Mouse (Mus musculus) embryonic facial prominence, embryonic 15.5 days (tissue): Measurements from ENCODE around the gene Znfx1. TPM values are rescaled to one million over a fixed set of nuclear protein-coding genes. Genes with fewer than 3 reads are reported as not detected.
A peak's percentile ranks its signal among the peaks of the same experiment; 100 is the strongest.

Experiments used
- ATAC-seq: fragments of 200-750 bp; cut with Nextera tagmentation; 2 replicates; pipeline ENCODE4 v1.8.0; 2017; ENCODE audit warnings: low read depth, moderate TSS enrichment; ENCODE audit not compliant: insufficient number of reproducible peaks, low FRiP score, low TSS enrichment
- H3K27ac ChIP-seq: fragments of 300-500 bp; sonication (generic); replicated peaks from 2 replicates; pipeline ENCODE4 v1.5.1; 2015; ENCODE audit warnings: mild to moderate bottlenecking, inconsistent platforms
- H3K27me3 ChIP-seq: fragments of 300-500 bp; sonication (generic); 2 replicates; pipeline ENCODE4 v1.6.1; 2015; ENCODE audit warnings: inconsistent platforms
- H3K36me3 ChIP-seq: fragments of 300-500 bp; sonication (generic); 2 replicates; pipeline ENCODE4 v1.6.1; 2015; ENCODE audit warnings: mild to moderate bottlenecking, inconsistent platforms
- H3K4me1 ChIP-seq: fragments of 300-500 bp; sonication (generic); 2 replicates; pipeline ENCODE4 v1.6.1; 2015; ENCODE audit warnings: inconsistent platforms
- H3K4me2 ChIP-seq: fragments of 300-500 bp; sonication (generic); replicated peaks from 2 replicates; pipeline ENCODE4 v1.6.1; 2015; ENCODE audit warnings: mild to moderate bottlenecking, inconsistent platforms
- H3K4me3 ChIP-seq: fragments of 300-500 bp; sonication (generic); replicated peaks from 2 replicates; pipeline ENCODE4 v1.5.1; 2015; ENCODE audit warnings: mild to moderate bottlenecking, inconsistent platforms
- H3K9ac ChIP-seq: fragments of 300-500 bp; sonication (generic); 2 replicates; pipeline ENCODE4 v1.6.1; 2015; ENCODE audit warnings: inconsistent platforms
- H3K9me3 ChIP-seq: fragments of 300-500 bp; sonication (generic); replicated peaks from 2 replicates; pipeline ENCODE4 v1.6.1; 2016; ENCODE audit warnings: inconsistent platforms
- WGBS: fragments of 180-500 bp; shearing (Covaris S2); methylation state at CpG from one replicate; pipeline ENCODE4 v1.1.7; 2015; 5-methylcytosine and 5-hydroxymethylcytosine counted together
- polyA plus RNA-seq: library from polyadenylated mRNA; unstranded; fragments of >200 nt; fragmentation: Nextera tagmentation; extraction: Ambion mirVana; gene quantifications from 2 replicates; pipeline ENCODE4 v1.2.1, GENCODE M21; 2015

Gene Znfx1
- polyA plus RNA-seq, 1 experiment from 2014 or later: 8.8 TPM

DNA sequence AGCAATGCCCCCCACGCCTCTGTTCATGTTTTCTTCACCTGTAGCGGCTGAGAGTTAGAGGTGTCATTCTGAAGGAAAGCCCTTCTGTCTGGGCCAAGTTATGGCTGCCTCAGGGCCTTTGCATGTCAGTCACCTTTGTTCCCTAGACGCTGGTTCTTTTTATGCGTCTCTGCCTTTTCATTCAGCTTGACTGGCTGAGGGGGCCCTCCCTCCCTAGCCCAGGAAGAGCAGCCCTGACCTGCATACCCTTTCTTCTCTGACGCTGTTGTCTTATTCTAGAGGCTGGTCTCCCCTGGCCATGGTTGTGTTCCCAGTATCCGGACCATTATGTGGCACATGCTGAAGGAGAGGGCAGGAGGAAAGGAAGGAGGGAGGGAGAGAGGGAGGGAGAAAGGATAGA lies 18.3 kb upstream of the Znfx1 start:
- 53% methylated on average over 6 of the region's 6 CpGs for WGBS
- Histone ChIP-seq H3K4me2 (no peak overlapping the region), H3K4me3 (no peak overlapping the region), H3K27ac (no peak overlapping the region), H3K4me1 (peaks cover 40% of the 10 kb centered on the region), H3K36me3 (no peaks in the 10 kb centered on the region), H3K9me3 (no peaks in the 10 kb centered on the region), H3K27me3 (no peaks in the 10 kb centered on the region), H3K9ac (no peak overlapping the region)
- ATAC-seq: no peak

DNA sequence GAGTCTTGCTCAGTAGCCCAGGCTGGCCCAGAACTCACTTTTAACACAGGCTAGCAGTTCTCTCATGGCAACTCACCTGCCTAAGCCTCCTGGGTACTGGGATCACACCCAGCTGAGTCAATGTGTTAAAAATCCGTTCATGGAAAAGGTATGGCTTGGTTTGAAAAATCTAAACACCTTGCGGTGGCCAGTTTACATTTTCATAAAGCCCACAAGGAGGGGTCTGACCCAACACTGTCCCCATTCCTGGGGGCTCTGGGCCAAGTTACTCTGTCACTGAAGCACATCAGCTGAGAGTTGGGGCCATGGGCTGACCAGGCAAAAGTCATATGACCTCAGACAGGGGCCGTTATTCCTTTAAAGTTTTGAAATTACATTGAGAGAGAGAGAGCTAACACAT lies 17.6 kb upstream of the Znfx1 start:
- no peaks in the 10 kb centered on the region for H3K9me3 ChIP-seq

DNA sequence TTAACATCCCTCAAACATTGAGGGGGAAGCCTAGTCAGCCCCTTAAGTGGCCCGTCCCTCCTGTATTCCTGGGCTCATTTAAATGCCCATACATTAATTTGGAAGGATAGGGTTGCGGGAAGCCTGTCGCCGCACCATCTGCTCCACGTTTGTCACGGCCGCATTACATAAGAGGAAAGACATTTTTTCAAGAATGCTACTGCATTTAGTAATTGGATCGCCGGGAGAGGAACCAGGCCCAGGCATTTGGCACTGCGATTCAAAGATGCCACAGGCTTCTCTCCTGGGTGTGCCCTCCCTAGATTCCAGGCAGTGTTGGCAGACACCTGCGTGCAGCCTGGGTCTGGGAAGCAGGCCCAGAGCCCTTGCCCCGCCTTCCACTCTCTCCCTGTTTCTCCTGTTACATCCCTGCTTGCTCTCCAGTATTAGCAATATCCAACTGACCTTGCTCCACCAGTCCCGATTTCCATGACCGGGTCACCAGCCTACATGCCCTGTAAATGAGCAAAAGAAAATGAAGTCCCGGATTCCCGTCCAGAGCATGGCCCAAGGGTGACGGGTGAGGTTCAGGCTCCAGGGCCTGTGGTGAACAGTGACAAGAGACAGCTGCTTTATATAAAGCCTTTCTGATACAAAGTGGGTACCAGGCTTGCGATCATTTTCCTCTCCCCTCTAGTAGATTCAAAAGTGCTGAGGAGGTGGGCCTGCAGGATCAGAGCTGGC lies 16.9 kb upstream of the Znfx1 start:
- Histone ChIP-seq H3K9me3 (no peaks in the 10 kb centered on the region), H3K4me3 (0 out of 2 replicates have a peak overlapping the region, but pooled peaks have one; percentile 6), H3K27ac (peak overlapping the region; percentile 80), H3K9ac (no peak overlapping the region), H3K36me3 (no peaks in the 10 kb centered on the region), H3K4me2 (peak overlapping the region; percentile 30), H3K27me3 (no peaks in the 10 kb centered on the region), H3K4me1 (peaks cover 40% of the 10 kb centered on the region)
- ATAC-seq: peak; percentile 85
- 17% methylated on average over 18 of the region's 18 CpGs for WGBS

More for the DNA sequence above, 17.6 kb upstream of the Znfx1 start:
- Histone ChIP-seq H3K4me3 (no peak overlapping the region), H3K27ac (peak overlapping the region; percentile 80), H3K9ac (no peak overlapping the region), H3K4me1 (peaks cover 40% of the 10 kb centered on the region), H3K36me3 (no peaks in the 10 kb centered on the region), H3K4me2 (no peak overlapping the region), H3K27me3 (no peaks in the 10 kb centered on the region)
- ATAC-seq: no peak
- WGBS: 82% methylated on average over 3 of the region's 3 CpGs

DNA sequence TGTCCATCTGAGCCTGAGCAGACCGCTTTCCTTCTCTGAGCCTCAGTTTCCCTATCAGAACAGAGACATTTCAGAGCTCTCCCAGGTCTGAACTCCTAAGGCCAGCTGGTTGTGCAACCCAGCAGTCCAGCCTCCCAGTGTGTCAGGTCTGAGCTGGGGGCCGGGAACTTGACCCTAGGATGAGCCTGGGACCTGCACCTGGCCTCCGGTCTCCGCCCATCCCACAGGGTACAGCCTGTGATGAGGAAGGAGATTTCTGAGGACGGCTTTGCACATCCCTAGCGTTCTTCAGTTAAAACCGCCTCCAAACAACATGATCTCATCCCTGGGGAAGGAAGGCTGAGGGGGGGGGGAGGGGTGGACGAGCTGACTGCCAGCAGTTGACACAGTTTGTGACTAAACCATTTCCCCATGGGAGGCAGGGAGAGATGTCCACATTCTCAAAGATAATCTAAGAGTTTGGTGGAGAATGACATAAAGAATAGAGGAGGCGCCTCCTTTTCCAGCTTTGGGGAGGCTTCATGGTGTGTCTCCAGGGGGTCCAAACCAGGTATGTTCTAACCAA lies 16.2 kb upstream of the Znfx1 start:
- 0 out of 2 replicates have a peak overlapping the region, but pooled peaks have one; percentile 6 for H3K4me3 ChIP-seq
- ATAC-seq: peak; percentile 55; the same call in 1 of the 2 replicates
- no peak overlapping the region for H3K9ac ChIP-seq
- H3K27ac ChIP-seq: peak overlapping the region; percentile 80
- H3K4me1 ChIP-seq: peaks cover 40% of the 10 kb centered on the region
- H3K4me2 ChIP-seq: peak overlapping the region; percentile 30
- 26% methylated on average over 9 of the region's 9 CpGs for WGBS
- H3K9me3 ChIP-seq: no peaks in the 10 kb centered on the region
- H3K36me3 ChIP-seq: no peaks in the 10 kb centered on the region
- no peaks in the 10 kb centered on the region for H3K27me3 ChIP-seq

DNA sequence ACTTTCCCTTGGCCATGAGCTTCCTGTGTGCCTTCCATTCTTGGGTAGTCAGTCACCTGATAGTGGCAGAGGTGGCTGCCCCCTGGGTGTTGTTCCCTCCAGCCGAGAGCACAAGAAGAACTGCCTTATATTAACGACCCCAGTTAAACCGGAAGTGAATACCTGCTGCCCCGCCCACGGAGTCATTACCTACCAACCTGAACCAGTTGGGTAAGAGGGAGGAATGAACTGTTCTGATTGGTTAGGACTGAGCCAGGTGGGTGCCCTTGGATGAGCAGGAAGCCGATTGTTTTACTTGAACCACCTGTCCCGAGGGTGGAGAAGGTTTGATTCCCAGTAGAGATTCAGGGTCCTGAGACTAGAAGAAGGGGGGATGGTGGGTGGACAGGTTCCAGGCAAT lies 15.7 kb upstream of the Znfx1 start:
- peaks cover 40% of the 10 kb centered on the region for H3K4me1 ChIP-seq
- H3K9ac ChIP-seq: no peak overlapping the region
- H3K36me3 ChIP-seq: no peaks in the 10 kb centered on the region
- H3K4me3 ChIP-seq: no peak overlapping the region
- H3K27me3 ChIP-seq: no peaks in the 10 kb centered on the region
- peak overlapping the region; percentile 80 for H3K27ac ChIP-seq
- 37% methylated on average over 7 of the region's 7 CpGs for WGBS
- H3K4me2 ChIP-seq: peak overlapping the region; percentile 30
- no peaks in the 10 kb centered on the region for H3K9me3 ChIP-seq
- no peak for ATAC-seq

DNA sequence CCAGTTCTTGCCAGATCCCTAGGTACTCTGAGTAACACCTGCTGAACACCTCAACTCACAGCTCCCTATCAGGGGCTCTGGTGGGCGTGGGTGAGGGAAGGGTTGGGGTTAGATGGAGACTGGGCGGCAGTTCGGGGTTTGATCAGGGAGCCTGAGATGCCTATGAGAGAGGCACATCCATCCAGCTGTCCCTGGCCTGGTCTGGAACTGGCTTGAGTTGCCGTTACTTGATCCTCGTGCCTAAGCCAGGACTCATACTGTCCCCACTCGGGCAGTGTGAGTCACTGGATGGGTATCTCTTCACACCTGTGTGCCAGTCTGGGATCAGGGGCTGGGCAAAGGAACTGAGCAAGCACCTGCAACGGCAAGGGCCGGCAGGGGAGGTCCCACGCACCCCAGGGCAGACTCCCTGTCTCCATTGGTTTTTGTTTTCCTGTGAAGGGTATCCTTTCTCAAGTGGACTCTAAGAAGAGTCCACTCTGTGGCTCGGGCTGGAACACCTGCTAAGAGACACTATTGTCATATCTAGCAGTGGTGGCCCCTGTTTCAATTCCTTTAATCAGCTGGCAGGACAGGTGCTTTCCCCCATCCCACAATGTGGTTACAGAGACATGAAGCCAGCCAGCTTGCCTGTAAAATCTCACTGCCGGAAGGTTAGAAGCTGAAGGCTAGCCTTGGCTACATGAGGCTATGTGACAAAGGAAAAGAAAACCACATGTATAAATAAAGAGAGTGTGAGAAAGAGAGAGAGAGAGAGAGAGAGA lies 14.6 kb upstream of the Znfx1 start:
- no peak for ATAC-seq
- 76% methylated on average over 11 of the region's 11 CpGs for WGBS
- H3K9me3 ChIP-seq: no peaks in the 10 kb centered on the region
- H3K36me3 ChIP-seq: no peaks in the 10 kb centered on the region
- H3K27ac ChIP-seq: no peak overlapping the region
- H3K4me1 ChIP-seq: peaks cover 41% of the 10 kb centered on the region
- no peak overlapping the region for H3K9ac ChIP-seq
- no peaks in the 10 kb centered on the region for H3K27me3 ChIP-seq
- H3K4me3 ChIP-seq: no peak overlapping the region
- no peak overlapping the region for H3K4me2 ChIP-seq

DNA sequence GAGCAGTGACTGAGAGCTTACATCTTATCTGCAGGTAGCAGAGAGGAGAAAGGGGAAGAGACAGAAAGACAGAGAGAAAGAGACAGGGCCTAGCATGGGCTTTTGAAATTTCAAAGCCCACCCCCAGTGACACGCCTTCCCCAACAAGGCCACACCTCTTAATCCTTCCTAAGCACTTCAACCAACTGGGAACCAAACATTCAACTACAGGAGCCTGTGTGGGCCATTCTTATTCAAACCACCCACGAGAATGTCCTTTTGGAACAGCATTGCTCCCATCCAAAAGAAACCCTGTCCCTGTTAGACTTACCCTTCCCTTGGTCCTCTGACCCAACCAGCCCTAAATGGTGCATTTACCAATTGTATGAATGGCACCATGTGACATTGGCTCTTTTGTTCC lies 13.9 kb upstream of the Znfx1 start:
- Histone ChIP-seq H3K9ac (no peak overlapping the region), H3K4me2 (no peak overlapping the region), H3K4me3 (no peak overlapping the region), H3K27me3 (no peaks in the 10 kb centered on the region), H3K9me3 (no peaks in the 10 kb centered on the region), H3K4me1 (peaks cover 43% of the 10 kb centered on the region), H3K36me3 (no peaks in the 10 kb centered on the region), H3K27ac (no peak overlapping the region)
- no peak for ATAC-seq
- 80% methylated on average over 2 of the region's 2 CpGs for WGBS

DNA sequence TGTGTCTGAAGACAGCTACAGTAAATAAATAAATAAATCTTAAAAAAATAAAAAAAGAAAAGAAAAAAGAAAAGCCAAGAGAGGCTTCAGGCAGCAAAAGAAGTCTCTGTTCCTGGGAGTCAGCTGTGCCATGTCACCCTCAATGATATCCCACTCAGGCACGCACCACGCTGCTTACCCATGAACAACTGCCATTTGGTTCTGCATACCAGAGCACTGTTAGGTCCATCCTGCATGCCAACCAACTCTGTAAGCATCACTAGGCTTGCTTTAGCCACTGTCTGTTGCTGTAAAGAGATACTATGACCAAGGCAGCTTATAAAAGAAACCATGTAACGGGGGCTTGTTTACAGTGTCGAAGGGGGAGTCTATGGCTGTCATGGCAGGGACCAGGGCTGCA lies 13.5 kb upstream of the Znfx1 start:
- H3K4me2 ChIP-seq: no peak overlapping the region
- no peaks in the 10 kb centered on the region for H3K9me3 ChIP-seq
- H3K4me3 ChIP-seq: no peak overlapping the region
- no peaks in the 10 kb centered on the region for H3K36me3 ChIP-seq
- no peak overlapping the region for H3K27ac ChIP-seq
- H3K9ac ChIP-seq: no peak overlapping the region
- ATAC-seq: no peak
- H3K27me3 ChIP-seq: no peaks in the 10 kb centered on the region
- WGBS: 89% methylated on average over 4 of the region's 4 CpGs
- H3K4me1 ChIP-seq: peaks cover 42% of the 10 kb centered on the region

DNA sequence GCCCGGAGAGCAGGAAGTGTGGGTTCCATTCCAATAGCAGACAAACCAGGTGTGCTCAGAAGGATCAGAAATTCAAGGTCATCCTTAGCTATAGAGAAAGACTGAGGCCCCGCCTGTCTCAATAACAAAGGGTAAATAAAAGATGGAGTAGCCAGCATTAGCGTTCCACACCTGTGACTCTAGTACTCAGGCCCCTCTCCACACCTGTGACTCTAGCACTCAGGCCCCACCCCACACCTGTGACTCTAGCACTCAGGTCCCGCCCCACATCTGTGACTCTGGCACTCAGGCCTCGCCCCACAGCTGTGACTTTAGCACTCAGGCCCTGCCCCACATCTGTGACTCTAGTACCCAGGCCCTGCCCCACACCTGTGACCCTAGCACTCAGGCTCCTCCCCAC lies 11.8 kb upstream of the Znfx1 start:
- 88% methylated on average over 5 of the region's 5 CpGs for WGBS
- no peak for ATAC-seq

DNA sequence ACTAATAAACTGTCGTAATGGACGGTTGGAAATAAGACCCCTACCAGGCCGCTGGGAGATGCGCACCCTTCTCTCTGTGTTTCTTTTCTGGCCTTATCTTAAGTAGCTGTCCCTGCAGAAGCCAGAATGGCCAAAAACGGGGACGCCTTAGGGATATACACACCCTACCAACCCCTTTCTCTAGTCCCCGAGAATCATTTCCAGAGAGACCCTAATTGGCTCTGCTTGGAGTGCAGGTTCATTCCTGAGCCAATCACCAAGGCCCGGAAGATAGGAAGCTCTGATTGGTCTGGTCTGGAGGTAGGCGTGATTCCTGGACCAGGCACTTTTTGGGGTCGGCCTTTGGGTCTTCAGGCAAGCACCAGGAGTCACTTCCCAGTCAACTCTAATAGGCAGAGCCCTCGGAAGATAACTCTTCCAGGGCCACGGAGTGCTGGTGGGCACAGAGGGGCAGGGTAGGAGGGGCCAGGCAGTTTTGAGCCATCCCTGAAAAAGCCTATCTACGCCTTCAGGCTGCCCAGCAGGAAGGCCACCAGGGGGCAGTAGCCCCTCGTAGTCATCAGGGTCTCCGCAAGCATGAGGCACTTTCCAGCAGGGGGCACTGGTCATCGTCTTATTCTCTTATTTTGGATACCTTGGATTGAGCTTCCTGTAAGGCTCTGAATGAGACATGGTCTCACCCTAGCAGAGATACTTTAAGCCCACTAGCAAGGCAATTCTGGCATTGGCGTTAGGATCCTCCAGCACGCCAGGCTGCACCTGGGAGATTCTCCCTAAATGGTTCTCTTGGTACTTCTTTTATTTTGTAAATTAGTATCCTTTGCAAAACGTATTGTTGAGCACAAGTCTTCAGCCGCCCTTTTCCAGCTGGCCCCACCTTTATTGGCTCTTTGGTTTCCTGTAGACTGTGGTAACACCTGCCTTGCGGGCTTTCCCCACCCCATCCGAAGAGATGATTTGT lies 9.1 kb upstream of the Znfx1 start:
- peak; percentile 92 for ATAC-seq
- Histone ChIP-seq H3K9ac (peak overlapping the region; percentile 40; the same call in 1 of the 2 replicates), H3K4me2 (peak overlapping the region; percentile 76), H3K27ac (peak overlapping the region; percentile 66; the same call in 1 of the 2 replicates), H3K9me3 (no peaks in the 10 kb centered on the region), H3K4me1 (peaks cover 12% of the 10 kb centered on the region), H3K36me3 (no peaks in the 10 kb centered on the region), H3K4me3 (peak overlapping the region; percentile 51), H3K27me3 (no peaks in the 10 kb centered on the region)
- 6% methylated on average over 22 of the region's 22 CpGs for WGBS

More for the DNA sequence above, 11.8 kb upstream of the Znfx1 start:
- Histone ChIP-seq H3K4me2 (no peak overlapping the region), H3K36me3 (no peaks in the 10 kb centered on the region), H3K27ac (no peak overlapping the region), H3K4me1 (peaks cover 29% of the 10 kb centered on the region), H3K9ac (no peak overlapping the region), H3K4me3 (no peak overlapping the region), H3K9me3 (no peaks in the 10 kb centered on the region), H3K27me3 (no peaks in the 10 kb centered on the region)
